Mouse (Mus musculus): ENCODE data around the gene Alk.

The Alk gene

GRCm38 (mm10) chr17:72144461-72144860 lies 460.0 kb downstream of the Alk start:
- DNase-seq (ENCODE audit: low spot score) = no peak

DNA sequence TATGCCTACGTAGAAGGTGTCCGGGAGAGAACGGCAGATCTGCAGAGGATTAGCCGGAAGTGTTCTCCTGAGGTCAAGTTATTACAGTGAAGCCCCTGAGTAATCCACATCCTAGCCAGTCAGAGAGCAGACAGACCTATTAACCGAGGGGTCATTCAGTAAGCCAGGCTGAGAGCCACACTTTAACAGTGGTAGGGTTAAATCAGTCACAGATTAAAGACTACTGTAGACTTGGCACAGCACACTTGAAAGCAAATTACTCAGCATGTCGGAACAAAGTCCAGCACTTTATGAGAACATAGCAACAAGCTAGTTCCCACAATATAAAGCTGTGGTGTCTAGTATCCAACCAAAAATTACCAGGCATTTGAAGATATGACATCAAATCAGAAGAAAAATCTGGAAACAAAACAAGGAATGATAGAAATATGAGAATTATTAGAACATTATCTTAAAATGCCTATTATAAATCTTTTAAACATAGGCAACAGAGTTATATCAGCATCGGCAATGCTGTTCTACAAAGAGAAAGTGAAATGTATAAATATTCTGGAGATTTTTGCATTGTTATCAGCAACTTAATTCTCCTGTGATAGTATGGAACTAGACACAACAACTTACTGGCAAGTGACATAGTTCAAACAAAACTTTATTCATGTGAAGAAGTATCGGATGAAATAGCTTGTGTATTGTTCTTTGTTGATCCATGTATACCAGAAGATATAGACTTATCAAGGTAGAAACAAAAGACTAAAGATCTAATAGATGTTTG lies 472.1 kb downstream of the Alk start:
- no peak for DNase-seq (ENCODE audit: low spot score)

DNA sequence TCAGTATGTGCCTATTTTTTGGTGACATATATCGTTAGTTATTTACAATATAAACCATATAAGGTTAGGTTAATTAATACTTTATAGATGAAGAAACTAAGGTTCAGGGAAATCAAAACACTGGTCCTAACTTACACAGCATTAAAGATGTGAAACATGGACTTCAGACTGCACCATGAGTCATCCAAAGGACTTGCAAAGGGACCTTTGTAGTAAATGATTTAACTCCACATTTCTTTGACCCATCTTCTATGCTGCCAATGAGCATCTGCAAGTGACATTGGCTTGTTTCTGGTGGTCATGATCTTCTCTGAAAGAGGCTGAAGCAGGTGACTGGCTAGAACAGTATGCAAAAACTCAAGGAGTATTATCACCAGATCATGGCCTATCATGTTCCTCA lies 482.8 kb downstream of the Alk start:
- DNase-seq (ENCODE audit: low spot score) = no peak

GRCm38 (mm10) chr17:72120278-72120677 lies 484.1 kb downstream of the Alk start:
- no peak for DNase-seq (ENCODE audit: low spot score)

DNA sequence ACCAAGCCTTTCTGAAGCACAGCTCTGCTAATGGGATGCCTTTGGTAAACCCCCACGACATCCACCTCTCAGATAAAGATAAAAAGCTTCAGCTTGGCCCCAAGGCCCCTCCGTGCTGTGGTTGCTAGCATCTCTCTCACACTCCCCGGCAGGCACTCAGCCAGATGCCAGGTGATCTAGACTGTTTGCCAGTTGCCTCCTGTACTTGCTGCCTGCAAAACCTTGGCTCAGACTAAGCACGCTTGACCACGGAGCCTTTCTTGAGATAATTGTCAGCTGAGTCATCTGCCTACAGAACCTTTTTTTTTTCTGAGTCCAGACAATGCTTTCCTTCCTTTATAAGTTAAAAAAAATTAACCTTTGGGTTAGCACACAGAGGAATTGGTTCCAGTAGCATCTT lies 486.1 kb downstream of the Alk start:
- no peak for DNase-seq (ENCODE audit: low spot score)

GRCm38 (mm10) chr17:72115271-72115944 lies 489.0 kb downstream of the Alk start:
- no peak for DNase-seq (ENCODE audit: low spot score)

- DNase-seq (ENCODE audit: low spot score) = no peak
Observed at GRCm38 (mm10) chr17:72112004-72112403, 492.4 kb downstream of the Alk start.

DNA sequence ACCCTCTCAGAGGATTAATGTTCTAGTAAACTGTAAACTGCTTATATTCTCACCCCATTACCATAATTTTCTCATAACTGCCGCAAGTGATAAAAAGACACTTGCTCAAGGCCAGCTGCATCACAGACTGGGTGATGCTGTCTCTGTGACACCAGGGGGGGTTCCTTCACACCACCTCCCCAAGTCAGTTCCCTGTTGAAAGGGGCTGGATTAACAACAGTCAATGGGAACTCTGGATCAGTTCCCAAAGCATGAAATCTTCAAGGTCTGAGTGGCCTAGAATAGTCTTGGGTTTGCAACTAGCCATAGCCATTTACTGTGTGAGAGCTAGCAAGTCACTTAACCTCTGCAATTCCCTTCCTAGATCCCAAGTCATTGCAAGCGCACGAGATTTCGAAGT lies 492.9 kb downstream of the Alk start:
- DNase-seq (ENCODE audit: low spot score) = no peak

GRCm38 (mm10) chr17:72087261-72087703 lies 517.1 kb downstream of the Alk start:
- no peak for DNase-seq (ENCODE audit: low spot score)

- DNase-seq (ENCODE audit: low spot score) = no peak
Observed at GRCm38 (mm10) chr17:72081396-72081795, 523.0 kb downstream of the Alk start.

DNA sequence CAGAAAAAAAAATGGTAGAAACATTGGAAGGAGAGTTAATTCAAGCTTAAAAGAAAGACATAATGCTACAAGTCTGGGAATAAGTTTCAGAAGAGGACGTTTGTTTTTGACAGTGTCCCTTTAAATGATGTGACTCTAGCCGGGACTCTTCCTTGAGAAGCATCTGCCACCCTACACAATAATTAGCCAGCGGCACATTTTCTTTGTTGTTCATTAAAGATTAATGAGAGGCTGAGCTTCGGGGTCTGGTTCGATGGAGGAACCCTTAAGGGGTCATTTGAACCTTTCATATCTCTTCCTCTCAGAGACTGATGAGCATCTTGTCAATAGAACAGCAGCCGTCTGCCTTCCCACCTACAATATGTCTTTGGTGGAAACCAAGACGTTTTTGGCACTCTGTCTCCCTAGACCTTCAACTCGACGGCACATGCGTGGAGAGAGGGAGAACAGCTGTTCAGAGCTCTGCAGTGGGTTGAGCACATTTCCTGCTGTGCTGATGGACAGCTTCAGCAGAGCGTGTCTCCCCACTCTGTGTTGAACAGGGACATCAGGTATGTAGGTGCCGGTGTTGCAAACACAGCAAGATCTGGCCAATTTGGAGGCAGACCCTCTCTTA lies 528.0 kb downstream of the Alk start:
- DNase-seq (ENCODE audit: low spot score) = no peak

GRCm38 (mm10) chr17:72071871-72072270 lies 532.6 kb downstream of the Alk start:
- no peak for DNase-seq (ENCODE audit: low spot score)

GRCm38 (mm10) chr17:72068176-72068575 lies 536.3 kb downstream of the Alk start:
- DNase-seq (ENCODE audit: low spot score) = no peak

DNA sequence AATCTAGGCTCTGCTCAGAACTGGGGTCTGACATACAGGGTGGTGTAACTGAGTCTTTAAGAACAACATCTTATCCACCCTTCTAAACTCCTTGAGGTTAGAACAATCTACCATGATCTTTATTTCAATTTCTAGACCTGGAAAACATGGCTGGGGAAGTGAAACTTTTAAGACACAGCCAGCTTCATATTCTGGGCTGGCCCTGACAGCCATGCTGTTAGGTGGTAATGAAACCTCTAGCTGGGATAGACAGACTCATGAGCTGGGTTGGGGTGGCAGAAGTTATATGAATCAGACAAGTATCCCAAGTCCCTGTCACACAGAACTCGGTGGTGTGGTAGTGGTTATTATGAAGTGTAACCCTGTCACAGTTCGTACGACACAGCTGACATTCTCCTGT lies 541.4 kb downstream of the Alk start:
- DNase-seq (ENCODE audit: low spot score) = no peak

GRCm38 (mm10) chr17:72059312-72059711 lies 545.1 kb downstream of the Alk start:
- no peak for DNase-seq (ENCODE audit: low spot score)

DNA sequence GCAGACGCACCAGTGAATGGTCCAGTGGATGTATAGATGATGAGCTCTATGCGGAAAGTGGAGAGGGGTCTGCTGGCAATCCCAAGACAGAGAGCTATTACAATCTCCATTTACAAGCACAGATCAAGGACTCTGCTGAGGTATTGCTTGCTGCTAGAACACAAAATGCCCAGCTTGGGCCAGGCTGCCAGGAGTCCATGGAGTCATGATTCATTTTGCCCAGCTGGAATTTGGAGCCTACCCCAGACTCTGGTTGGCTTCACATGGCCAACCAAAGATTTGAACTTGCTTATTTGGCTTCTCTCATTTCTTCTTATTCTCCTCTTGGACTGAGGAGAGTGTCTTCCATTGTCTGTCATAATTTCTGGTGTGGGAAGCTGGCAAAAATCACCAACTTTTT lies 558.8 kb downstream of the Alk start:
- DNase-seq (ENCODE audit: low spot score) = no peak

GRCm38 (mm10) chr17:72043667-72044390 lies 560.6 kb downstream of the Alk start:
- no peak for DNase-seq (ENCODE audit: low spot score)

DNA sequence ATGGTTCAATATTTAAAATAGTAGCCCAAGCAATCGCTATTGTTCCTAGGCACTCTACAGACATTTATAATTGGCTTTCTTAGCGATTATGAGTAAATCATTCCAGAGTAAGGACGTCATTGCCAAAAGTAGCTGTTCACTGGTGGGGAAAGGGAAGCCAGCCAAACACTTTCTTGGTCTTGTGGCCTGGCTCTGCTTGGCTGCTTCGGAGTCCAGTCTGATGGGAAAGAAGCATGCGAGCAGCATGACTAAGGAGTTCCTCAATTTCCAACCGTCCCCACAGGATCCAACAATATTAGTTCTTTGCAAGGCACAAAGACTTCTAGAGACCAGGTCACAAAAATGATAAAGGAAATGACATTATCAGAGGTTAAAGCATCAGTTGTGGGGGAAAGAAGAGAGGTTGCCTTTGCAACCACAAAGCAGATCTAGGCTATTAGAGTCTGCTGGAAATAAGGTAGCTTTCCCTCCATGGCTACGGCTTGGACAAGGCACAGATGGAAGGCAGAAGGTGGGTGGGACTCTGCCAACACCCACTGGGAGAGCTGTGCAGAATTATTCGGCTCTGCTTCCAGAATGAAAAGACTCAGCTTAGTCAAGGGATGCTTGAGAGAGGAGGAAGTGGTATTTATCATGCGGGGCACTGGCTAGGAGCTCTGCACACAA lies 561.3 kb downstream of the Alk start:
- no peak for DNase-seq (ENCODE audit: low spot score)

DNA sequence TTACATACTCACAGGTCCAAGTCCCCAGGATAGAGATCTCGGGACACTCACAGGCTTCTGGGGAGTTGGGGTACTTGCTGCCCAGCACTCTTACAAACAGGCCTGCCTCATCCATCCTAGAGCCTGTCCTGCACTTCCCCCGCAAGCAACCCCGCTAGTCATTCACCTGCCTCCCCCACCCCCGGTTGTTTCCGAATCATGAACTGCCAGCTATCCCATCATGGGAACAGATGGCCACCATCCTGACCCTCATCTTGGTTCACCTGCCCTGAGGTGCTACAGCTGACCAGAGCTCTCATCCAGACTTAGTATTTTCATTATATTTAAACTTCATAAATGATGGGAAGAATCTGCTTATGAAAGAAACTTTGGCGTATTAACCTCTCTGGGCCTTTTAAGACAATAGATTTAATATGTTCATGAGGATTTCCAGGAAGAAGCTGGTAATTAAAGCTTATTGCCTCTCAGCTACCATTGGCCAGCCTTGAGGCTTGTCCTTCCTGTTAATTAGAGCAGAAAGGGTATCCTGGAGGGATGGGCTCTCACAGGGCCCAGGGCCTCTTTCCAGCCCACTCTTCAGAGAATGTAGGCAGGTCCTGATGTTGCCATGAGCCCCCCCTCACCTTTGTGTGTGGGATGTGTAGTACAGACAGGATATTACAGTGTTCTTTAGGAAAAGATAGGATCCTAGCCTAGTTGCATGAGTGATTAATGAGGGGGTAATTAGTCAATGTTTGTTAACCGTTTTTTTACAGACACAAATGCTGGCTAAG lies 565.1 kb downstream of the Alk start:
- no peak for DNase-seq (ENCODE audit: low spot score)

DNA sequence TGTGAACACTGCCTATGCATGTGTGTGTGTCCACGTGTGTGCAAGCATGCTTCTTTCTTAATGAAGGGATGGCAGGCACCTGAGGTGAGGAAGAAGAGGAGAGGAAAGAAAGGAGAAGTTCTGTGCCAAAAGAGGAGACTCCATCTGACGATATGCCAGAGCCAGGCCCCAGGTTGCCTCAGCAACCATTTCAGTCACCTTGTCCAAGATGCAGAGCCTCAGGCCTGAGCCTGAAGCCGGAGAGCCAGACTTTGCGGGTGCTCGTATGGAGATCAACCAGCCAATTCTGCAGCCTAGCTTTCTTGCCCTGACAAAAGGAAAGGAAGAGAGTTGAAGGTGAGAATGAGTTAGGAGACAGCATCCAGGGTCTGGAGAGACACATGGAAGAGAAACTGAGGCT lies 566.1 kb downstream of the Alk start:
- no peak for DNase-seq (ENCODE audit: low spot score)

GRCm38 (mm10) chr17:72030672-72031071 lies 573.8 kb downstream of the Alk start:
- no peak for DNase-seq (ENCODE audit: low spot score)

Data from c-Kit-positive CD71-positive TER-119-positive erythroid progenitor cells, embryonic 14.5 days (primary cell).